Mouse (Mus musculus): Measurements from ENCODE around the gene Btbd9. TPM values are rescaled to one million over a fixed set of nuclear protein-coding genes. Genes with fewer than 3 reads are reported as not detected.
A peak's percentile ranks its signal among the peaks of the same experiment; 100 is the strongest.

The Btbd9 gene
- total RNA-seq, 2 experiments from 2014 or later = 20.7 to 21.7 TPM

- peak in 1 of 2 experiments; percentile 32 for DNase-seq
Observed at GRCm38 (mm10) chr17:30389686-30390085, 186.6 kb downstream of the Btbd9 start.

DNA sequence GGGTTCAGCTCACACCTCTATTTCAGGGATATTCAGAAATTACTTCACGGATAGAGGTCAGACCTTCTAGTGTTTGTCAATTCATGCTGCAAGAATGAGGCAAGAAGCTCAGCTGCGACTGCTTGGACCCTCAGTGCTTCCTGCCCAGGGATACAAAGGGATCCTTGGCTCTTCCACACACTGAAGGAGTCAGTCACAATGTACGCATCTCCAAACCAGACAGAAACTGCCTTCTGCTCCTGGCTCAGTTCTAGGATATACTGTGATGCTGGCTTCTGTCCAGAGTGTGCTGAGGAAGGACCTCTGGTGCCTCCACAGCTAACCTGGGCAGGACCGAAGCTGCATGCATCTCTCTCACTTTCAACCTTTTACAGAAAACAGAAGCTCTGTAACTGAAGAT is 187.5 kb downstream of the Btbd9 start:
- DNase-seq = no peak

DNA sequence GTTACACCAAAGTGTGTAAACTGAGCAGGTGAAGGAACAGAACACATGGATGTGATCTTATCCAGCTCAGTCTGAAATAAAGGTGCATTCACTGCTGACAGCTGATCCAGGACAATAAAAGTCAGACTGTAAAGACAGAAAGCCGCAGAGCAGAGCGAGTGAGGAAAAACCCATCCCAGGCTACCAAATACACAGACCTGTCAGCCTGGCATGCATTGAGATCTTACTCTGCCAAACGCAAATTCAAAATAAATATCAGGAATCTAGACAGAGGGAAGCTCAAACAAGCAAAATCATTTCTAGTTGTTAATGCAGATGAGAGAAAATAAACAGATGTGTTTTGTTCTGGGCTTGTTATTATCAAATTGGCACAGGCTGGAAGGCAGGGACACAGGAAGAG is 187.9 kb downstream of the Btbd9 start:
- no peak for DNase-seq

DNA sequence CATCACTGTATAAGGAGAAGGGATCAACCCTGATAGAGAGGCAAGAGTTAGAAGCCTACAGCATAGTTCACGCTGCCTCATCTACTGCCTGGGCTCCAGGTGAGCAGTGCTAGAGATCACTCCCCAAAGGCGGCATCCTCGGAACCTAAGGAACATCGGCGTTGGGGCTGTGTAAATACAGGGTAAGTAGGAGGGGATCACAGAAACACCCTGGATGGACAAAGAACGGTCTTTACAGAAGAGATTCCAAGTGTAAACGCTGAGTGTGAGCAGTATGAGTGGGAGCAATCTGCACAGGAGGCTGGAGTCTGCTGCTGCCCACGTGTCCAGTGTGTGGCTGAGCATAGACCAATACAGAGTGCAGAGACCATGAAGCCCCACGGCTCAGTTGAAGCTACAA is 190.0 kb downstream of the Btbd9 start:
- no peak for DNase-seq

GRCm38 (mm10) chr17:30383649-30384048 is 192.6 kb downstream of the Btbd9 start:
- no peak for DNase-seq

- no peak for DNase-seq
Observed at GRCm38 (mm10) chr17:30378221-30379010, 197.9 kb downstream of the Btbd9 start.

- DNase-seq = no peak
Observed at GRCm38 (mm10) chr17:30377754-30378153, 198.5 kb downstream of the Btbd9 start.

- no peak for DNase-seq
Observed at GRCm38 (mm10) chr17:30375107-30375506, 201.2 kb downstream of the Btbd9 start.

DNA sequence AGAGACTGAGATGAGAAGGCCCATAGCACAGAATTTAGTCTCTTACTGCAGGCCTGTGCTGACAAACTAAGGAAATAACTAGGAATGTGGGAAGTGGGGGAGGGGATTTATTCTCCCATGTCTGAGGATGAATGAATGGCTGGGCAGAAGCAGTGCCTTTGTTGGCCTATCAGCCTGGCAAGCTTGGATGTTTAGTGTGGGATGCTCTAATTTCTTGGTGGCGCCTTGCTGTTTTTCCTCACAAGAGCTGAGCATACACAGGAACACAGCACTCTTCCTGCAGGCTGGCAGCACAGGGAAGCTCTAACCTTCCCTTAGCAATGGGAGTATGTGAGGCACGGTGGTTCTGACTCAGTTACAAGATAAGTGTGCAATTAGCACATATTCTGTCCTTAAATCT is 207.7 kb downstream of the Btbd9 start:
- no peak for DNase-seq

DNA sequence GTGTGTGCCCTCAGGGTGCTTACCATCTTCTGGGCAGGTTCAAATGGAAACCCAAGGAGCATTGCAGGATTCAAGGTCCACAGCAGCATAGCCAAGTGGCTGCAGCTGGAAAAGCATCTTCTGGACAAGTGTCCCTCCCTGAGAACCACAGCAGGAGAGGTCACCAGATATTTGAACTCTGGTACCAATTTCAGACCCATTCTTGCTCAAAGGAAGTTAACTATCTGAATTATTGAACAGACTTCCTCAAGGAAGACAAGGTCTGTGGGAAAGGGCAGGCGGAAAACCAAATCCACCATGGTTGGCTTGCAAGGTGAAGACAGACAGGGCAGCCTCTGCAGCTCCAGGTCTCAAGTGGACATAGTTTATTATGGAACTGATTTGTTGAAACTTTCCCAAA is 211.6 kb downstream of the Btbd9 start:
- DNase-seq = no peak

DNA sequence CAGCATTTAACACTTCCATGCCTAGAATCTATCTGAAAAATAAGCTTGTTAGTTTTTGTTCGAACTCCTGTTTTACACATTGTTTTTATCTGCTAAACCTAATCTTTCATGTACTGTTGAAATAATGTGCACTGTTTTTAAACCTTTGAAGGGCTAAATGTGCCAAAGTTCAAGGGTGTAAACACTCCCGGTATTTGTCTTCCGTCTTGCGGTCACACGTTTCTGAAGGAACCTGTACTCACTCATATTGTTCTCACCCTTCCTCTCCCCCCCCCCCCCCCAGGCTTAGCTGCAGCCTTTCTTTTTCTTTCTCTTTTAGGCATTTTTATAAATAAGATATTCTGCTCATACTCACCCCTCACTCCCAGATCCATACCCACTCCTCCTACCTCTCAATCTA is 212.9 kb downstream of the Btbd9 start:
- DNase-seq = no peak

DNA sequence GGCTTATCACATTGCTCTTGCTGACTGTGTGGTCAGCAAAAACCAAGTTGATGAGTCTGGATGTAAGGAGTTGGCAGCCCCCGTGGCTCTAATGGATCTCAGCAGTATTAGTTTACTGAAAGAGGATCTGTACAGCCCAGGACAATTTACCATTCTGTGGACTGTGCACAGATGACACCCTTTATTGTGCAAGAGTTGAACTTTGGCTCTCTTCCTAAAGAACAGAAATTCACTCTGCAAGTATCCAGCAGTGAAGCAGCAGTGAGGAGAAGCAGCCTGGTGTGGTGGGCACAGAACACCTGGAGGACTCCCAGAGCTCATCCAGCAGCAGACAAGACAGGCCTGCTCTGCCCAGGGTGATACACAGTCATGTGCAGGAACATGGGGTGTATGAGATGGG is 215.6 kb downstream of the Btbd9 start:
- DNase-seq = no peak

GRCm38 (mm10) chr17:30359392-30359791 is 216.9 kb downstream of the Btbd9 start:
- DNase-seq = no peak

DNA sequence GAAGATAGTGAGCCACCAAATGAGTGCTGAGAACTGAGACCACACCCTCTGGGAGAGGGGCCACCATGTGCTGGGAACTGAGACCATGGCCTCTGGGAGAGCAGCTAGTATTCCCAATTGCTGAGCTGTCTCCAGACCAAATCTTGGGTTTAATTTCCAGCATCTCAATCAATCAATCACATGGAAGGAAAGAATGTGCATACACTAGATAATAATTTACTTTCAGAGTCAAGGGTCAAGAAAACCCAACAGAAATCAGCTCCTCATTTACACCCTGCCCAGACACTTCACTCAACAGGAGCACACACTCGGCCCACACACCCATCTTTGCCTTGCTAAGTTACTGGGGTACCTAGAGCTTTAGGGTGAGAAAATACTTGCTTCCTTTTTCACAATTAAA is 220.9 kb downstream of the Btbd9 start:
- no peak for DNase-seq

DNA sequence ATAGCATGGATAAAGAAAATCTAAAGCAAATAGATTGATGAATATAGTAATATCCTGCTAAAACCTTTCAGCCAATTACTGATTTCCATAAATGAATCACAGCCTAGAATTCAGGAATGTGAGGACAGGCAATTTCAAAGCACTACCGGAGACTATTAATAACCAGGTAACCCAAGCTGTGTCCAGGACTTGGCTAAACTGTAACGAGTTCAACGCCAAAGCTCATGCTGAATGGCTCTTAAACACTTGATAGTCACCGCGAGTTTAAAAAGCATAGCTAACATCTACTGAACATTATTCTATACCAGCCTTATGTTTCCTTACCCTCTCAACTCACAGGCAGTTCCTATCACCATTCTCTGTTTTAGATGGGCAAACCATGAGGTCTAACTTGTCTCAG is 221.9 kb downstream of the Btbd9 start:
- no peak for DNase-seq

- no peak for DNase-seq
Observed at GRCm38 (mm10) chr17:30348031-30348430, 228.3 kb downstream of the Btbd9 start.

GRCm38 (mm10) chr17:30347101-30347613 is 229.1 kb downstream of the Btbd9 start:
- no peak for DNase-seq

DNA sequence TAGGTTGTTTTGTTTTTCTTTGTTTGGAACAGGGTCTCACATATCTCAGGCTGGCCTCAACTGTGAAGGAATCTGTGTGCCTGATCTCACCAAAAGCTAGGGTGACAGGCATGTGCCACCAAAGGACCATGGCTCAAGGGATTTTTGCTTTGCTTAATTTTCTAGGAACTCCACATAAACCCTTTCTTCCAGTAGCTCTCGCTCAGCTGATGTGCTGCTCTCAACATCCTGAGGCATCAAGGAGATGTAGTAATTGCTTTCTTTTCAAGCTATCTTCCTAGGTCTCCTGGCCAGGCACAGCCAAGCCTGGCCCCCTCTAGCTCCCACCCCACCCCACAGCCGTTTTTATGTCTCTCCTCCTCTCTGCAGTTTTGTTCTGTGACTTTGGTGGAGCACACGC is 231.3 kb downstream of the Btbd9 start:
- DNase-seq = no peak

GRCm38 (mm10) chr17:30343701-30344473 is 232.4 kb downstream of the Btbd9 start:
- peak; percentile 26 for DNase-seq

DNA sequence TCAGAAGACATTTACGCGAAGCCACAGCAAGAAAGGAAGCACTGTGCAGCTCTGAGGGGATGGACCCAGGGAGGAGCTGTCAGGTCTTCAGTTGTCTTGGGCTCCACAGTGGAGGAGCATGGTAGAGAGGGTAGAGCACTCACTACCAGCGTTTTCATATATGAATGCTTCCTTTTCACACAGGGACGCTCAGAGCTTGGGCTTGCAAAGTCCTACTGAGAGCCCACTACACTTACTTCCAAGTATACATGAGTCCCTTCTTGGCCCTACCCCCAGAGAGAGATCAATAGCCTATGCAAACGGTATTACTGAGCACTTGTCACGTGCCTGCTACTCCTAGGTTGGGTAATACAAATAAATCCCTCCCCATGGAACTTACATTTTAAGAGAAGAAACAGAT is 234.7 kb downstream of the Btbd9 start:
- DNase-seq = no peak

DNA sequence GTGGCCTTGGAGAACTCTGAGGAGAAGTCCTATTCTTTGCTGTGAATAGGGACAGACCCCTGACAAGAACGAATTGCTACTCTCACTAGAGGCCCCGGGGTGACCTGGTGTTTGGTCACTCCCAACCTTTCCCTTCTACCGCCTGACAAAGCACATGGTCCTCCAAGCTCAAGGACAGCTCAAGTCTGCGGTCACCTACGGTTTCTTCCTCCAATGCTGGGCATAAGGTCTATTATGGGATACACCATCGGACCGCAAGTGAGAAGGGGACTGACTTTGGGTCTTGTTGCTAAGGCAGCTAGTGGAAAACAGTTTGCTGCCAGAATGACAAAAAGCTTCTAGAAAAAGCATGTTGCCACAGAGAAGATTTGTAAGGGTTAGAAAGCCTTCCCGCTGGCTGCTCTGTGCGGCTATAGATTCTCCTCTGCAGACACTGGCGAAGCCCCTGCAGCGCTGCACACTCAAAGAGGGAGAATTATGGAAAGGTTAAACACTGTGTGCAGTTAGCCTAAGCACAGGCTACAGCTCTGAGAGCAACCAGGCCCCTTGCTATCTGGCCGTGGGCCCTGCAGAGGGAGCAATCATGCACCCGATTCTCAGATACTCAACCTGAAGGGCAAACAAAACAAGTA is 235.7 kb downstream of the Btbd9 start:
- DNase-seq = no peak

DNA sequence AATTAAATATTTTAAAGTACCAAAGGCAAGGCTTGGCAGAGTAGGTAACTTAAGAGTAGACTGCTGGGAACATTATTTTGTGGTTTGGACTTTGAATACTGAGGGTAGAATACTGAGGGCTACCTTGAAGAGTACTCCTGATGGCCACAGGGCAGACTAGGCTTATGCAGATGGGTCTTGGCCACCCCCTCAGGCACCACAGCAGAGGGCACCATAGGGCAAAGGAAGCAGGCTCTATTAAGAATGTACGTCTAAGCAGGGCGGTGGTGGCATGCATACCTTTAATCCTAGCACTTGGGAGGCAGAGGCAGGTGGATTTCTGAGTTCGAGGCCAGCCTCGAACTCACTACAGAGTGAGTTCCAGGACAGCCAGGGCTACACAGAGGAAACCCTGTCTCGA is 237.0 kb downstream of the Btbd9 start:
- no peak for DNase-seq

- DNase-seq = no peak
Observed at GRCm38 (mm10) chr17:30336816-30337215, 239.5 kb downstream of the Btbd9 start.
